Mouse (Mus musculus) thymus, postnatal 25 days (tissue): ENCODE data around the gene Map2k6.
A peak's percentile ranks its signal among the peaks of the same experiment; 100 is the strongest.

Source experiments
- DNase-seq: peaks from one replicate; pipeline ENCODE4 v3.0.0; 2022

The Map2k6 gene

GRCm38 (mm10) chr11:110405607-110406006, 6.7 kb downstream of the Map2k6 start:
- DNase-seq, result no peak

GRCm38 (mm10) chr11:110409131-110409530, 10.2 kb downstream of the Map2k6 start:
- no peak for DNase-seq

- peak; percentile 39 for DNase-seq
Measured at GRCm38 (mm10) chr11:110409776-110410175, 10.9 kb downstream of the Map2k6 start.

GRCm38 (mm10) chr11:110411596-110411995, 12.7 kb downstream of the Map2k6 start:
- DNase-seq, result no peak

GRCm38 (mm10) chr11:110414263-110414662, 15.3 kb downstream of the Map2k6 start:
- DNase-seq, result no peak

GRCm38 (mm10) chr11:110416691-110417090, 17.8 kb downstream of the Map2k6 start:
- DNase-seq, result no peak

GRCm38 (mm10) chr11:110420463-110420862, 21.5 kb downstream of the Map2k6 start:
- no peak for DNase-seq

GRCm38 (mm10) chr11:110426572-110427145, 27.7 kb downstream of the Map2k6 start:
- no peak for DNase-seq

GRCm38 (mm10) chr11:110427159-110427561, 28.2 kb downstream of the Map2k6 start:
- no peak for DNase-seq

- no peak for DNase-seq
Measured at GRCm38 (mm10) chr11:110428999-110429398, 30.1 kb downstream of the Map2k6 start.

GRCm38 (mm10) chr11:110429837-110430418, 31.0 kb downstream of the Map2k6 start:
- no peak for DNase-seq

- no peak for DNase-seq
Measured at GRCm38 (mm10) chr11:110435839-110436556, 37.1 kb downstream of the Map2k6 start.

- no peak for DNase-seq
Measured at GRCm38 (mm10) chr11:110436998-110437397, 38.1 kb downstream of the Map2k6 start.

- DNase-seq, result no peak
Measured at GRCm38 (mm10) chr11:110438135-110438534, 39.2 kb downstream of the Map2k6 start.

- no peak for DNase-seq
Measured at GRCm38 (mm10) chr11:110438700-110439296, 39.9 kb downstream of the Map2k6 start.

GRCm38 (mm10) chr11:110439354-110439753, 40.4 kb downstream of the Map2k6 start:
- no peak for DNase-seq

- no peak for DNase-seq
Measured at GRCm38 (mm10) chr11:110444576-110444975, 45.7 kb downstream of the Map2k6 start.

- DNase-seq, result peak; percentile 16
Measured at GRCm38 (mm10) chr11:110448131-110448725, 49.3 kb downstream of the Map2k6 start.

GRCm38 (mm10) chr11:110448726-110449161, 49.8 kb downstream of the Map2k6 start:
- DNase-seq, result no peak

- no peak for DNase-seq
Measured at GRCm38 (mm10) chr11:110449183-110449582, 50.3 kb downstream of the Map2k6 start.

GRCm38 (mm10) chr11:110450091-110450757, 51.3 kb downstream of the Map2k6 start:
- DNase-seq, result no peak

- no peak for DNase-seq
Measured at GRCm38 (mm10) chr11:110450758-110451121, 51.8 kb downstream of the Map2k6 start.

GRCm38 (mm10) chr11:110451590-110451989, 52.7 kb downstream of the Map2k6 start:
- no peak for DNase-seq
